Mouse (Mus musculus): ENCODE data around the gene Sntb2. TPM values are rescaled to one million over a fixed set of nuclear protein-coding genes. Genes with fewer than 3 reads are reported as not detected.
A peak's percentile ranks its signal among the peaks of the same experiment; 100 is the strongest.
"Not testable (repeated sequence)": the region's sequence is repeated elsewhere in the genome, so short reads cannot be mapped to it uniquely, and the experiment has no call there.

Sntb2 gene
- total and polyA plus RNA-seq, 2 experiments from 2014 or later = 3.0 to 6.9 TPM

DNA sequence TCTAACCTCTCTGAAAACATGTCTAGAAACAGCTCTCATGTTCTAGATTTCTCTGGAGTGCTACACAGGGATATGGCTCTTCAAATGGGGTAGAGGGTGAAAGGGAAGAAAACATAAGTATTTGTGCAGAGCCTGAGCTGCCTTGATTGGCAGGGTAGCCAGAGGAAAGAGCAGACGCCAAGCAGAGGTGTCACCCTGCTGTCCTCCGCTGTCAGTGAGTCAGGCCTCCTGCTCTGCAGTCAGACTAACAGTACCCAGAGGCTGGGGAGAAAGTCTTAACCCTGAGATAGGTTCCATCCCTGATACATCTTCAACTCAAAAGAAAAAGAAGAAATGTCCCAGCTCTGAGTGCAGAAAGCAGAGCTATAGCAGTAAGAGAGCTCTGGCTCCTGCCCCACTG lies 77.1 kb downstream of the Sntb2 start:
- Histone ChIP-seq H3K36me3 (ENCODE audit: insufficient read depth) (0 out of 2 replicates have a peak, but pooled peaks cover 4% of the 10 kb centered on the region), H3K4me2 (ENCODE audit: low read depth) (no peak overlapping the region), H3K9ac (no peak overlapping the region), H3K27ac (ENCODE audit: low read depth, low read length) (no peak overlapping the region), H3K9me3 (ENCODE audit: low read length) (no peaks in the 10 kb centered on the region), H3K27me3 (ENCODE audit: insufficient read depth, low read length) (no peaks in the 10 kb centered on the region), H3K4me3 (ENCODE audit: low read depth, low read length) (no peak overlapping the region), H3K4me1 (ENCODE audit: insufficient read depth) (no peaks in the 10 kb centered on the region)
- TF ChIP-seq CTCF (IDR thresholded peaks at IDR 0.05; ENCODE audit: low read depth) = no peak
- WGBS = 95% methylated on average over 2 of the region's 2 CpGs
- DNase-seq (no peak), ATAC-seq (no peak)

DNA sequence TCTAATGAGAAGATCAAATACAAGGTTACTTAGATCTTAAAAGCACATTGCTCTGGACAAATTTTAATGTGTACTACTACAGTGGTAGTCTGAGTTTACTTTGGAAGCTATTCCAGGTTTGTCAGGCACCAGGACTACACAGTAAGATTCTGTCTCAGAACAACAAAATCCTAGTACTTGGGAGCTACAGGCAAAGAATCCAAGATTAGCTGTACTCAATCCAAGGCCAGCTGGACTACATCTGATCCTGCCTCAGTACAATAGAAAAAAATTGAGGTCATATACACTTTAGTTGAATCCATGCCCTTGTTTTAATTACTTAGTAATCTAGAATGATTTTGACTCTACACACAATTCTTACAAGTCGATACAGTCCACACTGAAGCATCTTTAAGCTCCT lies 79.4 kb downstream of the Sntb2 start:
- H3K27me3 ChIP-seq (ENCODE audit: insufficient read depth, low read length) = no peaks in the 10 kb centered on the region
- DNase-seq = no peak
- no peak for ATAC-seq
- no peaks in the 10 kb centered on the region for H3K4me1 ChIP-seq (ENCODE audit: insufficient read depth)
- no peak overlapping the region for H3K27ac ChIP-seq (ENCODE audit: low read depth, low read length)
- H3K9ac ChIP-seq = no peak overlapping the region
- TF ChIP-seq CTCF (IDR thresholded peaks at IDR 0.05; ENCODE audit: low read depth) = no peak
- no peak overlapping the region for H3K4me3 ChIP-seq (ENCODE audit: low read depth, low read length)
- 0 out of 2 replicates have a peak, but pooled peaks cover 4% of the 10 kb centered on the region for H3K36me3 ChIP-seq (ENCODE audit: insufficient read depth)
- no peaks in the 10 kb centered on the region for H3K9me3 ChIP-seq (ENCODE audit: low read length)
- no peak overlapping the region for H3K4me2 ChIP-seq (ENCODE audit: low read depth)
- 86% methylated on average over 1 of the region's 1 CpGs for WGBS

DNA sequence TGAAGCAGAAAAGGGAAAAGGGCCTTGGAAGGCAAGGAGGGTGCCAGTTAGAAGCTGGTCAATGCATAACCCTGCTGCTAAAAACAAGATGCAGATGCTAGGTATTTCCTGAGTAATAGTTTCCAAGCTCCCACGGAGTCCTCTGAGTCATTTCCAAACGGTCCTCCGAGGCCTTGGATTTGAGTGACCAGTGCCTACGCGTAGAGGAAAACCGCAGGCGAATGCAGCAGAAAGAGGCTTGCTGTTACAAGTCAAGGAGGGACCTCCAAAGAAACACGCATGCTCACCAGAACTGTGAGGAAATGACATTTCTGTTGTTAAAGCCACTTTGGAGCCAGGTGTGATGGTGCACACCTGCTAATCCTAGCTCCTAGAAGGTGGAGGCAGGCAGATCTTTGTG lies 87.9 kb downstream of the Sntb2 start:
- H3K4me2 ChIP-seq (ENCODE audit: low read depth) = no peak overlapping the region
- no peaks in the 10 kb centered on the region for H3K36me3 ChIP-seq (ENCODE audit: insufficient read depth)
- no peaks in the 10 kb centered on the region for H3K9me3 ChIP-seq (ENCODE audit: low read length)
- 90% methylated on average over 8 of the region's 8 CpGs for WGBS
- DNase-seq = no peak
- H3K27me3 ChIP-seq (ENCODE audit: insufficient read depth, low read length) = no peaks in the 10 kb centered on the region
- no peak overlapping the region for H3K9ac ChIP-seq
- H3K4me3 ChIP-seq (ENCODE audit: low read depth, low read length) = no peak overlapping the region
- H3K4me1 ChIP-seq (ENCODE audit: insufficient read depth) = no peaks in the 10 kb centered on the region
- no peak for TF ChIP-seq CTCF (IDR thresholded peaks at IDR 0.05; ENCODE audit: low read depth)
- H3K27ac ChIP-seq (ENCODE audit: low read depth, low read length) = no peak overlapping the region
- ATAC-seq = no peak

DNA sequence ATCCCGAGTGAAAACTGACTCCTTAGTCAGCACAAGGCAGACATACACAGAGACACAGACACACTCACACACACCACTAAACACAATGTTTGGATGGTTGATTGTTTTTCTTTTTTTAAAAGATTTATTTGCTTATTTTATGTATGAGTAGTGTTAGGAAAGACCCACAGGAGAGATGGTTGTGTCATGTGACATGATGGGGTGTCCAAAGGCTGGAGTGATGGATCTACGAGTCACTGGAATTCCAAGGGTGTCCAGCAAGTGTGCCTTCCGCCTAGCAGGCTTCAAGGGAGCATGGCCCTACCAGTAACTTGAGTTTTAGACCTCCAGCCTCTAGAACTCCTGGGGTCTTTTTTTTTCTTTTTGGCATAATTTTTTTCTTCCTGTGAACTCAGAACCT lies 93.8 kb downstream of the Sntb2 start:
- no peak for TF ChIP-seq CTCF (IDR thresholded peaks at IDR 0.05; ENCODE audit: low read depth)
- WGBS = 88% methylated on average over 3 of the region's 3 CpGs
- Histone ChIP-seq H3K9me3 (ENCODE audit: low read length) (no peaks in the 10 kb centered on the region), H3K27me3 (ENCODE audit: insufficient read depth, low read length) (no peaks in the 10 kb centered on the region), H3K4me3 (ENCODE audit: low read depth, low read length) (no peak overlapping the region), H3K36me3 (ENCODE audit: insufficient read depth) (no peaks in the 10 kb centered on the region), H3K27ac (ENCODE audit: low read depth, low read length) (no peak overlapping the region), H3K4me1 (ENCODE audit: insufficient read depth) (peaks cover 12% of the 10 kb centered on the region), H3K4me2 (ENCODE audit: low read depth) (no peak overlapping the region), H3K9ac (no peak overlapping the region)
- DNase-seq = no peak
- ATAC-seq = no peak

DNA sequence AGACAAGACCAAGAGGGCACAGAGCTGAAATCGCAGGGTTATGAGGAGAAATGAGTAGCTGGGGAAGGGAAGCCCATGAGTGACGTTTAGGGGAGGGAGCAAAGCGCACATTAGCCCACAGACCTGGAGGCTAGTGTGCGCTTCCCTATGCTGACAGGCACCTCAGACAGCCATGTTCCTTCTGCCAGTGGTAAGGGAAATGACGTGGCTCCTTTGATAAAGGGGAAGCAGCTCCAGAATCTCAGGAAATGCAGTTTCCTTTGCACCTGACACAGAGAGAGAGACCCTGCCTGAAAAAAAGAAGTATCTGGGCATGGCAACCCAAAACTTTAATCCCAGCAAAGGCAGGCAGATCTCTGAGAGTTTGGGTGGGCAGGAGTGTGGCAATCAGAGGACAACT lies 94.5 kb downstream of the Sntb2 start:
- no peaks in the 10 kb centered on the region for H3K36me3 ChIP-seq (ENCODE audit: insufficient read depth)
- H3K4me1 ChIP-seq (ENCODE audit: insufficient read depth) = peaks cover 12% of the 10 kb centered on the region
- no peak overlapping the region for H3K9ac ChIP-seq
- no peak overlapping the region for H3K4me2 ChIP-seq (ENCODE audit: low read depth)
- no peaks in the 10 kb centered on the region for H3K27me3 ChIP-seq (ENCODE audit: insufficient read depth, low read length)
- H3K27ac ChIP-seq (ENCODE audit: low read depth, low read length) = no peak overlapping the region
- H3K9me3 ChIP-seq (ENCODE audit: low read length) = no peaks in the 10 kb centered on the region
- WGBS = 71% methylated on average over 5 of the region's 5 CpGs
- ATAC-seq (no peak), DNase-seq (no peak)
- TF ChIP-seq CTCF (IDR thresholded peaks at IDR 0.05; ENCODE audit: low read depth) = no peak
- no peak overlapping the region for H3K4me3 ChIP-seq (ENCODE audit: low read depth, low read length)

DNA sequence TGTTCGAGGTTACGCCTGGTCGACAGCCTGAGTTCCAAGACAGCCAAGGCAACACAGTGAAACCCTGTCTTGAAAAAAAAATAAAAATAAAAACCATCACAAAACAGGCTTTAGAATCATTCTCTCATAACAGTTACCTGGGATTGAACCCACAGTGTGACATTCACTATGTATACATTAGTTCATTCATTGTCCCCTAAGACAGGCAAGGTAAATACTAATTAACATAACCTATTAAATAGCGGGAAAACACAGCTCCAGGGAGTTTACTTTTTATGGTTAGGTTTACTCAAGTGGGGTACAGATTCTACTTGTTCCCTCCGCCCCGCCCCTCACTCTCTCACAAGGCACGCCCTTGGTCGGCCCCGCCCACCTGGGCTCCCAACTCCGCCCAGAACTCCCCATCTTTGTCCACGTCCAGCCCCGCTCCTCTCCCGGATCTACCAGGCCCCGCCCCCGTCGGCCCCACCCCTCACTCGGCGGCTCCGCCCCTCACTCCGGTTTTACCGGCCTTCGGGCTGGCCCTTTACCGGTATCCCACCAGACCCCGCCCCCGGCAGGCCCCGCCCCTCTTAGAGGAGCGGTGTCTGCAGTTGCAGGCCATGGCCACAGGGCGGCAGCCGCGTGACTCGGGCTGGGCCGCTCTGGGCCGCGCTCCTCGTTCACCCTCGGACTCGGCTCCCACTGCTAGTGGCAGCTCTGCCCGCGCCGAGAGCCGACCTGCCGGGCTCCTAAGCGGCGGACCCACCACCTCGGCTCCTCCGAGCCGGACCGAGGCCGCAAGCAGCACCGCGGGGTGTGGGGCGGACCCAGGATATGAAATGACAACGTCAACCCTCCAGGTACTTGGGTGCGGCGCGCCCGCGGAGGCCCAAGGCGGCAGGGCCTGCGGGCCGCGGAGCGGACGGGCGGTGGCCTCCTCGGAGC lies 95.4 kb downstream of the Sntb2 start, which contains the start of gene Vps4a:
Gene Vps4a (plus strand): TSS at position 573 of the 927 bp plus-strand sequence.
- peak within 1 kb of the TSS; percentile 74 for H3K4me2 ChIP-seq (ENCODE audit: low read depth)
- H3K36me3 ChIP-seq (ENCODE audit: insufficient read depth) = peaks cover under 1% of the 10 kb centered on the region; the same call in 1 of the 2 replicates
- WGBS = 5% methylated on average over 58 of the region's 66 CpGs
- peak within 1 kb of the TSS; percentile 83 for H3K27ac ChIP-seq (ENCODE audit: low read depth, low read length)
- H3K9ac ChIP-seq = peak within 1 kb of the TSS; percentile 97
- peak within 1 kb of the TSS; percentile 98 for H3K4me3 ChIP-seq (ENCODE audit: low read depth, low read length)
- DNase-seq (peak; percentile 96), ATAC-seq (peak; percentile 98)
- TF ChIP-seq CTCF (IDR thresholded peaks at IDR 0.05; ENCODE audit: low read depth) = peak; percentile 90
- H3K27me3 ChIP-seq (ENCODE audit: insufficient read depth, low read length) = no peaks in the 10 kb centered on the region
- H3K9me3 ChIP-seq (ENCODE audit: low read length) = no peaks in the 10 kb centered on the region
- H3K4me1 ChIP-seq (ENCODE audit: insufficient read depth) = peaks cover 12% of the 10 kb centered on the region

DNA sequence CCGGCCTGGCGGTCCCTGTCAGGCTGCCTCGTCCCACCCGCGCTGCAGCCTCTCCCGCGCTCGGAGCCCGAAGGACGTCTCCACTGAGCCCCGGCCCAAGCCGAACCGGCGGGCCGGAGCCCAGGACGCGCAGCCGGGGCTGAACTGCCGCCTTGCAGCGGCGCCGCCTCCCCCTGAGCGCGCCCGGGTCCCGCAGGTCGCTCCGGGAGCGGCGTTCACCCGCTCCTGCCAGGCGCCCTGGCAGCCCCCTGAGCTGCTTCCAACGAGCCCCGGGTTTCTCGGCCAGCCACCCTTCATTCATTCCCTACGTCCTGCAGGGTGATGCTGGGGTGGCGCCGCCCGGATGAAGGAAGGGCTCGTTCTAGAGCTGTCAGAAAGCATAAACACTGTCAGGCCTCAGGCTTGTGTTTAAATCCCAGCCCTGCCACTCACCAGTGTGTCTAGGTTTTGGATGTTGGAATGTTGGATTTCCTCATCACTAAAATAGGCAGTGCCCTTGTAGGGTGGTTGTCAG lies 96.1 kb downstream of the Sntb2 start:
- Histone ChIP-seq H3K36me3 (ENCODE audit: insufficient read depth) (peaks cover 8% of the 10 kb centered on the region; the same call in 1 of the 2 replicates), H3K9ac (peak overlapping the region; percentile 97), H3K27me3 (ENCODE audit: insufficient read depth, low read length) (no peaks in the 10 kb centered on the region), H3K4me2 (ENCODE audit: low read depth) (peak overlapping the region; percentile 74), H3K4me1 (ENCODE audit: insufficient read depth) (peaks cover 12% of the 10 kb centered on the region), H3K4me3 (ENCODE audit: low read depth, low read length) (peak overlapping the region; percentile 98), H3K9me3 (ENCODE audit: low read length) (no peaks in the 10 kb centered on the region), H3K27ac (ENCODE audit: low read depth, low read length) (peak overlapping the region; percentile 83)
- ATAC-seq (peak; percentile 50), DNase-seq (no peak)
- 1% methylated on average over 38 of the region's 40 CpGs for WGBS
- TF ChIP-seq CTCF (IDR thresholded peaks at IDR 0.05; ENCODE audit: low read depth) = no peak

DNA sequence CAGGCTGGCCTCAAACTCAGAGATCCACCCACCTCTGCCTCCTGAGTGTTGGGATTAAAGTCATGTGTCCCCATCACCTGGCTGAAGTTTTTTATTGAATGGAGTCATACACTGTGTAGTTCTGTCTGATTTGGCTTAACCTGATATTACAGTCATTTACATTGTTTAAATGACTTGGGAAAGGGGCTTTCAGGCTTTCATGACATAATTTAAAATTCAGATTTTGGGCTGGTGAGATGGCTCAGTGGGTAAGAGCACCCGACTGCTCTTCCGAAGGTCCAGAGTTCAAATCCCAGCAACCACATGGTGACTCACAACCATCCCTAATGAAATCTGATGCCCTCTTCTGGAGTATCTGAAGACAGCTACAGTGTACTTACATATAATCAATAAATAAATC lies 98.1 kb downstream of the Sntb2 start:
- H3K9me3 ChIP-seq (ENCODE audit: low read length); H3K9ac ChIP-seq; DNase-seq; H3K4me2 ChIP-seq (ENCODE audit: low read depth); H3K27me3 ChIP-seq (ENCODE audit: insufficient read depth, low read length); ATAC-seq; H3K4me3 ChIP-seq (ENCODE audit: low read depth, low read length); H3K27ac ChIP-seq (ENCODE audit: low read depth, low read length): not testable (repeated sequence)
- WGBS = 87% methylated on average over 2 of the region's 2 CpGs
- H3K36me3 ChIP-seq (ENCODE audit: insufficient read depth) = peaks cover 16% of the 10 kb centered on the region
- peaks cover 12% of the 10 kb centered on the region for H3K4me1 ChIP-seq (ENCODE audit: insufficient read depth)

Data from forebrain, postnatal 0 days (tissue).